Mouse (Mus musculus) hindbrain, postnatal 0 days (tissue): ENCODE data around the gene Trdmt1. TPM values are rescaled to one million over a fixed set of nuclear protein-coding genes. Genes with fewer than 3 reads are reported as not detected.

Experiments used
- ATAC-seq: fragments of 200-750 bp; cut with Nextera tagmentation; 2 replicates; pipeline ENCODE4 v1.8.0; 2017; ENCODE audit warnings: mild to moderate bottlenecking, moderate TSS enrichment, moderate library complexity
- DNase-seq: peaks from one replicate; pipeline ENCODE4 v3.0.0-alpha.2; 2015; ENCODE audit warnings: low spot score
- H3K27ac ChIP-seq: fragments of 300-500 bp; sonication (generic); 2 replicates; pipeline ENCODE4 v1.5.1; 2014; ENCODE audit warnings: mild to moderate bottlenecking
- H3K27me3 ChIP-seq: fragments of 300-500 bp; sonication (generic); 2 replicates; pipeline ENCODE4 v1.6.1; 2014; ENCODE audit warnings: low read length, mixed read lengths; ENCODE audit not compliant: insufficient read depth
- H3K36me3 ChIP-seq: fragments of 300-500 bp; sonication (generic); 2 replicates; pipeline ENCODE4 v1.6.1; 2014; ENCODE audit warnings: low read length, mixed read lengths; ENCODE audit not compliant: insufficient read depth
- H3K4me1 ChIP-seq: fragments of 300-500 bp; sonication (generic); 2 replicates; pipeline ENCODE4 v1.6.1; 2014; ENCODE audit warnings: antibody characterized with exemption, low read length, mixed read lengths; ENCODE audit not compliant: insufficient read depth
- H3K4me2 ChIP-seq: fragments of 300-500 bp; sonication (generic); 2 replicates; pipeline ENCODE4 v1.6.1; 2014; ENCODE audit warnings: low read depth, mild to moderate bottlenecking, low read length, moderate library complexity, mixed read lengths
- H3K4me3 ChIP-seq: fragments of 300-500 bp; sonication (generic); 2 replicates; pipeline ENCODE4 v1.5.1; 2014; ENCODE audit warnings: low read length
- H3K9ac ChIP-seq: fragments of 300-500 bp; sonication (generic); replicated peaks from 2 replicates; pipeline ENCODE4 v1.6.1; 2014; ENCODE audit warnings: mild to moderate bottlenecking, low read length, moderate library complexity, mixed read lengths
- H3K9me3 ChIP-seq: fragments of 300-500 bp; sonication (generic); 2 replicates; pipeline ENCODE4 v1.6.1; 2016; ENCODE audit warnings: low read length, mixed read lengths
- CTCF ChIP-seq: IDR thresholded peaks from 2 replicates; pipeline ENCODE4 v1.5.1; 2016; ENCODE audit warnings: antibody characterized with exemption, control low read depth, low read depth
- WGBS: fragments of 180-500 bp; shearing (Covaris S2); extraction: QIAGEN DNeasy Blood & Tissue Kit; methylation state at CpG from one replicate; pipeline ENCODE4 v1.1.7; 2014; 5-methylcytosine and 5-hydroxymethylcytosine counted together
- polyA plus RNA-seq: library from polyadenylated mRNA; unstranded; fragments of >200 nt; fragmentation: Nextera tagmentation; extraction: Ambion mirVana; gene quantifications from 2 replicates; pipeline ENCODE4 v1.2.1, GENCODE M21; 2015
- total RNA-seq: library from RNA; depleted of rRNA; stranded (reverse); fragments of >200 nt; gene quantifications from 2 replicates; pipeline ENCODE4 v1.2.3, GENCODE M21; 2014

The Trdmt1 gene
- total and polyA plus RNA-seq, 2 experiments from 2014 or later, result 6.1 to 6.2 TPM

DNA sequence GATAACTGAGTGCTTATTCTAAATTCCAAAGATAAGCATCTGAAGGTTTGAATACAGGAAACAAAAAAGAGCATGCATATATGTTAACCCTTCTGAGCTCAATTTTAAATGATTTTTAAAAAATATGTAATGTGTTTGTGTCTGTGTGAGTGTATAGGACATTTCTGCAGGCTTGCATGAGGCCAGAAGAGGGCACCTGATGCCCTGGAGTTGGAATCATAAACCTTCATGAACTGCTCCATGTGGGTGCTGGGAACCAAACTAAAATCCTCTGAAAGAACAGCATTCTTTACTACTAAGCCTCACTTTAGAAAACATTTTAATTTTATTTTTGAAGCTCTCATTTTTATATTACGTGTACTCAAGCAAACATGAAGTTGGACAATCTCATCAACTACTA is 32.9 kb upstream of the Trdmt1 start:
- Histone ChIP-seq H3K4me1 (peaks cover 4% of the 10 kb centered on the region; the same call in 1 of the 2 replicates), H3K36me3 (peaks cover 15% of the 10 kb centered on the region), H3K27ac (no peak overlapping the region), H3K9ac (no peak overlapping the region), H3K4me2 (peak overlapping the region; percentile 16; the same call in 1 of the 2 replicates), H3K4me3 (no peak overlapping the region), H3K27me3 (no peaks in the 10 kb centered on the region), H3K9me3 (no peaks in the 10 kb centered on the region)
- DNase-seq, result no peak
- no peak for ATAC-seq
- 0 out of 2 replicates have a peak, but pooled peaks have one; percentile 11 for TF ChIP-seq CTCF
- WGBS, result 84% methylated on average over 1 of the region's 1 CpGs

GRCm38 (mm10) chr2:13575926-13576325 is 31.5 kb upstream of the Trdmt1 start:
- peak overlapping the region; percentile 61 for H3K4me2 ChIP-seq
- ATAC-seq (0 out of 2 replicates have a peak, but pooled peaks have one; percentile 4), DNase-seq (peak; percentile 53)
- no peak overlapping the region for H3K9ac ChIP-seq
- H3K9me3 ChIP-seq, result no peaks in the 10 kb centered on the region
- peak overlapping the region; percentile 86 for H3K27ac ChIP-seq
- peak overlapping the region; percentile 68 for H3K4me3 ChIP-seq
- no peaks in the 10 kb centered on the region for H3K27me3 ChIP-seq
- H3K36me3 ChIP-seq, result peaks cover 6% of the 10 kb centered on the region
- no peak for TF ChIP-seq CTCF
- WGBS, result 4% methylated on average over 6 of the region's 6 CpGs
- peaks cover 4% of the 10 kb centered on the region; the same call in 1 of the 2 replicates for H3K4me1 ChIP-seq

DNA sequence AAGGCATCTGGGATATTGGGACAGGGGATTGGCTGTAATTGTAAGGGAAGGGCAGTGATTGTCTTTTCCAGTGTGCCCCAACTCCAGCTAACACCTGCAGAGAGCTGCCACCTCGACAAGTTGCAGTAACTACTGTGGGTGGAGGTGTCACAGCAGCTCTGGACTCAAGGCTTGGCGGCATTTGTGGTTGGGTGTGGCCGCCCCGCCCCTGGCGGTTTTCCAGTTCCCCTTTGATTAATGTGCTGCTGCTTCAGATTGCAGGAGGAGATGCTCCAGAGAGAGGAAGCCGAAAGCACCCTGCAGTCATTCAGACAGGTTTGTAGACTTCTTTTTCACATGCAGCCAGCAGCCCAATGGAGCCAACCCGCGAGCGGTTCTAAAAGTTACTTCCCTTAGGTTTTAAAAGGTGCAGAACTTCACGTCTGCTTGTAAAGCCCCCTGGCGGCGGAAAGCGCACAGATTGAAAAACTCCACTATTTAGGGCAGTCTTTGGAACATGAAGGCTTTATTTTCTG is 30.9 kb upstream of the Trdmt1 start:
- H3K9ac ChIP-seq, result peak overlapping the region; percentile 55
- peaks cover 4% of the 10 kb centered on the region; the same call in 1 of the 2 replicates for H3K4me1 ChIP-seq
- ATAC-seq (no peak), DNase-seq (peak; percentile 90)
- under 1% methylated on average over 13 of the region's 13 CpGs for WGBS
- peak overlapping the region; percentile 86 for H3K27ac ChIP-seq
- H3K4me3 ChIP-seq, result peak overlapping the region; percentile 68
- H3K36me3 ChIP-seq, result peaks cover 6% of the 10 kb centered on the region
- peak overlapping the region; percentile 61 for H3K4me2 ChIP-seq
- peak; percentile 79 for TF ChIP-seq CTCF
- no peaks in the 10 kb centered on the region for H3K27me3 ChIP-seq
- no peaks in the 10 kb centered on the region for H3K9me3 ChIP-seq

GRCm38 (mm10) chr2:13574801-13575150 is 30.3 kb upstream of the Trdmt1 start:
- peak overlapping the region; percentile 61 for H3K4me2 ChIP-seq
- peak overlapping the region; percentile 68 for H3K4me3 ChIP-seq
- H3K9ac ChIP-seq, result peak overlapping the region; percentile 55
- WGBS, result under 1% methylated on average over 21 of the region's 21 CpGs
- H3K4me1 ChIP-seq, result peaks cover 4% of the 10 kb centered on the region; the same call in 1 of the 2 replicates
- no peaks in the 10 kb centered on the region for H3K9me3 ChIP-seq
- TF ChIP-seq CTCF, result no peak
- peak overlapping the region; percentile 86 for H3K27ac ChIP-seq
- H3K27me3 ChIP-seq, result no peaks in the 10 kb centered on the region
- no peak; the same call in 1 of the 2 replicates for ATAC-seq
- peak; percentile 19 for DNase-seq
- H3K36me3 ChIP-seq, result peaks cover under 1% of the 10 kb centered on the region

DNA sequence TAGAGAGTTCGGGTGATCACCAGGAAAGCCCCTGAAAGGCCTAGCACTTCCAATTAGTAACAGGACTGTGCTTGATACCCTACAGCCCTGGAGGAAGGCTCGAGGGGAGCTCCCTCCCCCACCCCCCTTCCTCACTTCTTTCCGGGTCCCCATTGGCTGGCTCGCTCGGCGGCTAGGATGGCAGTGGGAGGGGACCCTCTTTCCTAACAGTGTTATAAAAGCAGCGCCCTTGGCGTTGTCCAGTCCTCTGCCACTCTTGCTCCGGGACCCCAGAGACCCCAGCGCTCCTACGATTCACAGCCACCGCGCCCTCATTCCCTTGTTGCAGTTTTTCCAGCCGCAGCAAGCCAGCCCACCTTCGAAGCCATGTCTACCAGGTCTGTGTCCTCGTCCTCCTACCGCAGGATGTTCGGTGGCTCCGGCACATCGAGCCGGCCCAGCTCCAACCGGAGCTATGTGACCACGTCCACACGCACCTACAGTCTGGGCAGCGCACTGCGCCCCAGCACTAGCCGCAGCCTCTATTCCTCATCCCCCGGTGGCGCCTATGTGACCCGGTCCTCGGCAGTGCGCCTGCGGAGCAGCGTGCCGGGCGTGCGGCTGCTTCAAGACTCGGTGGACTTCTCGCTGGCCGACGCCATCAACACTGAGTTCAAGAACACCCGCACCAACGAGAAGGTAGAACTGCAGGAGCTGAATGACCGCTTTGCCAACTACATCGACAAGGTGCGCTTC is 29.8 kb upstream of the Trdmt1 start:
- ATAC-seq, result peak; percentile 94
- peak; percentile 39; the same call in 1 of the 2 replicates for TF ChIP-seq CTCF
- Histone ChIP-seq H3K27me3 (no peaks in the 10 kb centered on the region), H3K36me3 (no peaks in the 10 kb centered on the region; the same call in 1 of the 2 replicates), H3K4me1 (peaks cover 4% of the 10 kb centered on the region; the same call in 1 of the 2 replicates), H3K4me3 (peak overlapping the region; percentile 68), H3K4me2 (peak overlapping the region; percentile 61), H3K9ac (peak overlapping the region; percentile 55), H3K27ac (peak overlapping the region; percentile 86), H3K9me3 (no peaks in the 10 kb centered on the region)
- under 1% methylated on average over 46 of the region's 46 CpGs for WGBS
- peak; percentile 90 for DNase-seq

DNA sequence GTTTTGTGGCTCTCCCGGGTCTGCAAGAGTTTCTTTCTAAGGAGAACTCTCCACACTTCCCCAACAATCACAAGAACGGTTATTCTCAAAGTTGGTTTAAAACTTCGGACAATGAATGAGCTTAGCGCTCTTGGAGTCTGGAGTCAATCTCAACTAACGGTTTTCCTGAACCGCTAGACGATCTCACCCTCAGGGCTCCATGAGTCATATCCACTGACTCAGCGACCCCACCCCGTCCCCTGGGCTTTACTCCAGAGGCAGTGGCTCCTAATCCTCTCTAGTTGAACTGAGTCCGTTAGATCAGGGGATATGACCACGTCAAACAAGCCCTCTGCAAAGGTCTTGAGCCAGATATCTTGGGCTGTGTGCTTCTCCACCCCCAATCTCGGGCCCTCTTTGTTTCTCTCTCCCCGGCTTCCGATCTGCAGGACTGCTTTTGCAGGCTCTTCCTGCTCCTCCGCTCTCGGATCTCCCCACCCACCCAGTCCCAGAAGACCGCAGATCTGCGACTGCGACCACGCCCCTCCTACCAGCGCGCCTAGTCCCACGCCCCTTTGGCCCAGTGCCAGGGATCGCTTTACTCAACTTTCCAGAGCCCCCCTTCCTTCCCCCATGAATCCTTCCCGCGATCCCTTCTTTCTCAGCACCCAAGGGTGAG is 29.1 kb upstream of the Trdmt1 start, which contains the start of gene Vim:
Gene Vim, plus strand, starts transcription at position 520 of the 658 bp plus-strand sequence.
- DNase-seq, result peak; percentile 93
- peak within 1 kb of the TSS; percentile 68 for H3K4me3 ChIP-seq
- peak; percentile 94 for ATAC-seq
- no peaks in the 10 kb centered on the region; the same call in 1 of the 2 replicates for H3K36me3 ChIP-seq
- peak within 1 kb of the TSS; percentile 55 for H3K9ac ChIP-seq
- peak within 1 kb of the TSS; percentile 86 for H3K27ac ChIP-seq
- no peaks in the 10 kb centered on the region for H3K9me3 ChIP-seq
- peak within 1 kb of the TSS; percentile 61 for H3K4me2 ChIP-seq
- under 1% methylated on average over 26 of the region's 26 CpGs for WGBS
- no peak for TF ChIP-seq CTCF
- H3K4me1 ChIP-seq, result peaks cover 1% of the 10 kb centered on the region; the same call in 1 of the 2 replicates
- no peaks in the 10 kb centered on the region for H3K27me3 ChIP-seq
